Mouse (Mus musculus): ENCODE measurements around the gene Kalrn. TPM values are rescaled to one million over a fixed set of nuclear protein-coding genes. Genes with fewer than 3 reads are reported as not detected.
A peak's percentile ranks its signal among the peaks of the same experiment; 100 is the strongest.
"Not testable (repeated sequence)": the region's sequence is repeated elsewhere in the genome, so short reads cannot be mapped to it uniquely, and the experiment has no call there.

The Kalrn gene
- total RNA-seq, 1 experiment from 2014 or later: 6.8 TPM

- peak; percentile 41 to 48; a peak in 1 of 4 replicates for ATAC-seq (replicated peaks in 1 of 2; ENCODE audit: insufficient read depth in 1 of 2, low FRiP score in 2 of 2, low TSS enrichment in 1 of 2, low read depth in 1 of 2, poor library complexity in 2 of 2, severe bottlenecking in 2 of 2)
Measured at GRCm38 (mm10) chr16:34110840-34111625, 462.3 kb downstream of the Kalrn start.

DNA sequence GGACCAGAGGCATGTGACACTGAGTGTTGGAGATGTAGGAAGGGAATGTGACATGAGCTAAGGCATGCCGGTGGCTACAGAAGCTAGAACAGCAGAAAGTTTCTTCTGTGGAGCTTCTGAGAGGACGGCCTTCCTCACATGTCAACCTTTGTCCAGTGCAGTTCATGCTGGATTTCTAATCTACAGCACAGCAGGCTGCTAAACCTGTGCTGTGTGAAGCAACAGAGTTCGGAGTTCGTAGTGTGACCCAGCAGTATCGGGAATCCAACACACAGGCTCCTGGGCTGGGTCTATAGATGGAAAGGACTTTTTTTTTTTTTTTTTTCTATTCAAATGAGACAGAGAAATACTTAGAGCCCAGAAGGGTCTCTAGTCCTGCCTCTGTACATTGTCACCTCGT lies 468.9 kb downstream of the Kalrn start:
- ATAC-seq (replicated peaks in 1 of 2; ENCODE audit: insufficient read depth in 1 of 2, low FRiP score in 2 of 2, low TSS enrichment in 1 of 2, low read depth in 1 of 2, poor library complexity in 2 of 2, severe bottlenecking in 2 of 2): no peak

- no peak for ATAC-seq (replicated peaks in 1 of 2; ENCODE audit: insufficient read depth in 1 of 2, low FRiP score in 2 of 2, low TSS enrichment in 1 of 2, low read depth in 1 of 2, poor library complexity in 2 of 2, severe bottlenecking in 2 of 2)
Measured at GRCm38 (mm10) chr16:34102742-34103141, 470.6 kb downstream of the Kalrn start.

DNA sequence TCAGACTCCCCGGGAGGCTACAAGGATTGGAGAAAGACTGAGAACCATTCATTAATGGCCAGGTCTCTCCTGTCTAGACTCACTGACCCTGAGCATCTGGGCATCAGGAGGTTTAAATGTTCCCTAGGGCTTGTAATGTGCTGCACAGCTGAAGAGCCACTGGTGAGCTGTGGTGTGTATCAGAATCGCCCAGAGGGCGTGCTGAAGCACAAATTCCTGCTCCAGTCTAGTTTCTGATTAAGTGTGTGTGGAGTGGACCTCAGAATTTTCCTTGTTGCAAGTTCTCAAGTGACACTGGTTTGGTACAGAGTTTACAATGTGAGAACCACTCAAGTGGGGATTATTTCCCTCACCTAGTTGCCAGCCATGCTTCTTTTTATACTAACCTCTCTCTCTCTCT lies 473.5 kb downstream of the Kalrn start:
- ATAC-seq (replicated peaks in 1 of 2; ENCODE audit: insufficient read depth in 1 of 2, low FRiP score in 2 of 2, low TSS enrichment in 1 of 2, low read depth in 1 of 2, poor library complexity in 2 of 2, severe bottlenecking in 2 of 2): no peak

- peak; percentile 54 to 82; a peak in 2 of 4 replicates for ATAC-seq (replicated peaks in 1 of 2; ENCODE audit: insufficient read depth in 1 of 2, low FRiP score in 2 of 2, low TSS enrichment in 1 of 2, low read depth in 1 of 2, poor library complexity in 2 of 2, severe bottlenecking in 2 of 2)
Measured at GRCm38 (mm10) chr16:34095548-34096141, 477.7 kb downstream of the Kalrn start.

GRCm38 (mm10) chr16:34095093-34095465 lies 478.3 kb downstream of the Kalrn start:
- no peak for ATAC-seq (replicated peaks in 1 of 2; ENCODE audit: insufficient read depth in 1 of 2, low FRiP score in 2 of 2, low TSS enrichment in 1 of 2, low read depth in 1 of 2, poor library complexity in 2 of 2, severe bottlenecking in 2 of 2)

DNA sequence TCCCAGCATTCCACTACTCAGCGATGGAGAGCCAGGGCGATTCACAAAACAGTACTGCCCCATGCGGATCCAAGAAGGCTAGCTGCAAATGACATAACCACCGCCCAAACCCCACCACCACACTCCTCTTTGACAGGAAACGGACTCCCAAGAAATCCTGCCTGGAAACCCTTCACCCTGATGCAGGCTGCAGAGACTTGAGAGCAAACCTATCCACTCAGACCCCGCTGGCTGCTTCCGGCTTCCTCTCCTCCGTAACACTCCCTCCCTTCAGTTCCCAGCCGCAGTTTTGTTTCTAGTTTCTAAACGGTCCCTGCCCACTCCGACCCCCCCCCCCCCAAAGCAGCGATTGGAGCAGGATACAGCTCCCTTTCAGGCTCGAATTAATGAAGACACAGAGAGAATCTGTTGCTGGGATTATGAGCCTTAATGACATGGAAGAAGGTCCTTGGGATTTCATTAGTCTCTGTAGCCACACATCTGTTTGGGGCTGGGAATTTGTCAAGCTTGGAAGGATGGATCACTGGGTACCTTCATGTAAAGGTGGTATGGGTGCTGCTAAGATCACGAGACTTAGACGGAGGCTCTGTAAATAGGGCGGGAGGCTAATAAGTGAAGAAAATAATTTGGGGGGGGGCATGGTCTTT lies 478.8 kb downstream of the Kalrn start:
- peak in 1 of 2 experiments; percentile 27; a peak in 1 of 4 replicates for ATAC-seq (replicated peaks in 1 of 2; ENCODE audit: insufficient read depth in 1 of 2, low FRiP score in 2 of 2, low TSS enrichment in 1 of 2, low read depth in 1 of 2, poor library complexity in 2 of 2, severe bottlenecking in 2 of 2)

DNA sequence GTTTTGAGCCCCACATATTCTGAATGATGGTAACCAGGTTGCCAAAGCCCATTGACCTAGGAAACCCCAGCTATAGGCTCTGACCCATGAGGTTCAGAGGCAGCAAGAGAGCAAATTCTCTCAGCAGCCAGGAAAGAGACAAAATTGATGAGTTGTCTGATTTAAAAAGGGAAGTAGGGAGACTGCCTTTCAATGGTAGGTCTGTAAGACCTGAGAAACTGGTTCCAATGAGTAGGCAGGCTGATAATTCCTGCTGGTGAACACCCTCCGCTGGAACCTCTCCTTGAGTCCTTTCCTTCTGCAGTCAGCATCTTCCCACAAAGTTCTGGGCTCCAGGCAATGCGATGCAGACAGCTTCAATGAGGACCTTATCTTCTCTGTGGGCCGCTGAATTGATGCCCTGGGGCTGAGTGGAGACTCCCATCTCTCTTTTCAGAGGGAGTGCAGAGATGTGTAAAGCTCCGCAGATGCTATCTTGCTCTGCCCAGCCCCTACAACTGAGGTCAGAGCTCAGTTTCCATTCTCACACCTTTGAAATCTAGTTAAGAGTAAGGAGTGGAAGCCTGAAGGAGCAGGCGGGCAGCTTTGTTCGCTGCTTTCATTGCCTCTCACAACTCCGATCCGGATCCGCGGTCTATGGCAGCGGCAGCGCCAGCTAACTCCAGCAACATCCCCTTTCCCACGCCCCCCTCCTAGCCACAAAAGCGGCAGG lies 479.4 kb downstream of the Kalrn start:
- ATAC-seq (replicated peaks in 1 of 2; ENCODE audit: insufficient read depth in 1 of 2, low FRiP score in 2 of 2, low TSS enrichment in 1 of 2, low read depth in 1 of 2, poor library complexity in 2 of 2, severe bottlenecking in 2 of 2): 0 out of 4 replicates have a peak, but pooled peaks of 1 of the 2 experiments have one; percentile 29

DNA sequence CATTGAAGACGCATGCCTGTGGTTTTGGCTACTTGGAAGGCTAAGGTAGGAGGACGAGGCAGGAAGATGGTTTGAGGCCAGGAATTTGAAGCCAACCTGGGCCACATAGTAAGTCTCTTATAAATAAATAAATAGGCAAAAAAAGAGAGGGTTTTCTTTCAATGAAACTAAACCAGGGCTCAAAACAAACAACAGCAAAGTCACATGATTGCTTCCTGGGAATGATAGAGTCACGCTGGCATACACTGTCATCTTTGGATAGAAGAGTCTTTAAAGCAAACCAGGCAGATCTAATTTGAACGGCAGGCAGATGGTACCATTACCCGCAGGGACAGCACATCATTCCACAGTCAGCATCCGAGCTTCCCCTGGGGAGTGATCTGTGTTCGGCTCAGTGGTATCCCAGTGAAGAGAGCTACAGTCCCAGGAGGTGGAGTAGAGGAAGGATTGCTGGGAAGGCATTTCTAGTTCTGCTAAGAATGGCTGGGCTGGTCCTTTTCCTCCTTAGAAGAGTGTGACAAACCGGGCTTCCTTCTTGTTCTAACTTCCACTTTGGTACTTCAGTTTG lies 483.7 kb downstream of the Kalrn start:
- ATAC-seq (replicated peaks in 1 of 2; ENCODE audit: insufficient read depth in 1 of 2, low FRiP score in 2 of 2, low TSS enrichment in 1 of 2, low read depth in 1 of 2, poor library complexity in 2 of 2, severe bottlenecking in 2 of 2): no peak

GRCm38 (mm10) chr16:34089022-34089421 lies 484.3 kb downstream of the Kalrn start:
- no peak for ATAC-seq (replicated peaks in 1 of 2; ENCODE audit: insufficient read depth in 1 of 2, low FRiP score in 2 of 2, low TSS enrichment in 1 of 2, low read depth in 1 of 2, poor library complexity in 2 of 2, severe bottlenecking in 2 of 2)

DNA sequence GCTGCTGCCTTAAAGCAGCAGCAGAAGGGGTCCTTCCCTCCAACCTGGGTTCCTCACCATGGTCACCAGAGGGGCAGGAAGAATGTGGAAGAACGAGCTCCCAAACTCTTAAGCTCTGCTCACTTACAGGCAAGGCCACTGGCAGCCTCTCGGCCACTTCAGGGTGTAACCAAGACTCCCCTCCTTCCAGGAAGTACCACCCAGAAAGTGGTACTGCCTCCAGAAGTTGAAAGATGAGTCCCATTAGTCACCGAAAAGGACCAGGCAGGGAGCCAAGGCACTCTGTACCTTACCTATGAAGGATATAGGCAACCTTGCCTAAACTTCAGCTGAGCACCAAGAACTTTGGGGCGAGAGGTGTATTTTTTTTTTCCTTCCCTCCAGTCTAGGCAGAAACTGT lies 485.0 kb downstream of the Kalrn start:
- ATAC-seq (replicated peaks in 1 of 2; ENCODE audit: insufficient read depth in 1 of 2, low FRiP score in 2 of 2, low TSS enrichment in 1 of 2, low read depth in 1 of 2, poor library complexity in 2 of 2, severe bottlenecking in 2 of 2): no peak

DNA sequence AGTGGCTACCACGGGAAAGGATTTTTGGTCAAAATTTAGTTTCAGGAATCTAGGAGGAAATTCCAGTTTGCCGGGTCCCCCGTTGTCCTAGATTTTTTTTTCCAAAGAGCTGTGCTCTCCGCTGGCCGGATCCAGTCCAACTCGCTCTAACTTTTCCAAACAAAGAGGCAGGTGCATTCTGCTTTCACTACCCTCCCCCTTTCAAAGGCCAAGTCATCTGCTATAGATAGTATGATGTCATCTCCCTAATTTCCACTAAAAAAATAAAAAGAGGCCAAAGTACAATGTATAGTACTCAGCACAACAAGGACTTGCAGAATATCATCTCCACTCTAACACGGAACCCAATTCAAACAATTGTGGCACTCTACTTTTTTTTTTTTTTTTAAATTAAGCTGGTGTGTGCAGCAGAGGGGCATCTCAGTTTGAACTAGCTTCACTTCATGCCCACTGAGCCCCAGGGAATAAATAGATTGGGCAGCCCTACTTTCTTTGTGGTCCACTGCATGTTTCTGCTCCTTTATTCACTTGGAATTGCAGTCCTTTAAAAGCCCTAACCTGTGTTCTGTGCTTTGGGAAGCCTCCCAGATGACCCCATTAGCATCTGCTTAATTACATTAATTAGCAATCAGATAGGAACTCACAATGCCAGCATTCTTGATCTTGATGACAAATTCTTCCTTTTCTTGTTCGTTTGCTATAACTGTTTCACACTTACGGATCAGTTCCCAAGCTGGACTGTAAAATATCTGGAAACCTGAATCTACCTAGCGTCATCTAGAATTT lies 489.0 kb downstream of the Kalrn start:
- no peak for ATAC-seq (replicated peaks in 1 of 2; ENCODE audit: insufficient read depth in 1 of 2, low FRiP score in 2 of 2, low TSS enrichment in 1 of 2, low read depth in 1 of 2, poor library complexity in 2 of 2, severe bottlenecking in 2 of 2)

DNA sequence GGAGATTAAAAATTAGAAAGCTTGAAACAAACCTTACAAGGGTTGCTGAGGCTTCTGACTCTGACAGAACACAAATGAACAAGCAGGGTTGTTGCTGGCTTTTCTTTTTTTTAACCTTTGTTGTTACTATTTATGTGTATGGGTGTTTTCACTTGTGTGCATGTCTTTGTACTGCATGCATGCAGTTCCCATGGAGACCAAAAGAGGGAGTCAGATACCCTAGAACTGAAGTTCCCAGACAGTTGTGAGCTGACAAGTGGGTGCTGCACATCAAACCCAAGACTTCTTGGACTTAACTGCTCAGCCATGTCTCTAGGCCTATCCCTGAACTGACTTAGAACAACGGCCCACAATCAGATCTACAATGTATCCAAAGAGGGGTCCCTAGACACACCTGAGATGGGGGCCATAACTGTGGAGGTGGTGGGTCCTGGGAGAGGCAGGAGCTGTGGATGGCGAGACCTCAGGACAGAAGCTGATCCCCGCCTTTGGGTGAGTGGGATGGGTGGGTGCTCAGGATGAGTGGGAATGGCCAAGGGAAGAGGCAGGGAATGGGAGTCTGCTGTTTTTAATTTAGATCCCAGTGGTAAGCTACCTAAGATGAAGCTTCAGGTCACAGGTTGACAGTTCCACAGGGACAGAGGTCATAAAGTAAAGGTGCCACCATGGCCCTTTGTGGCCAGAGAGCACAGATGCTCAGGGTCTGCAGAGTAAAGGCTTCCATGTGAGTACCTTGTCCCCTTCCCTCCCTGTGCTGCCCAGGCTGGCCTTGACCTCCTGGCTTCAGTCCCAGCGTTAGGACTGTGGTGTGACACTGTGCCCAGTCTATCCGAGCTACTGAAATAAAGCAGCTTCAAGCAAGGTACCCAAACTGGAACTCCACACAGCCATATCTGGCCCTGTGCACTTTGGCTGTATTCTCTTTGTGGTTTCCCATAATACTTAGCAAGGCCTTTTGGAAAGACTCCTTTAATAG lies 490.6 kb downstream of the Kalrn start:
- ATAC-seq (replicated peaks in 1 of 2; ENCODE audit: insufficient read depth in 1 of 2, low FRiP score in 2 of 2, low TSS enrichment in 1 of 2, low read depth in 1 of 2, poor library complexity in 2 of 2, severe bottlenecking in 2 of 2): no peak

DNA sequence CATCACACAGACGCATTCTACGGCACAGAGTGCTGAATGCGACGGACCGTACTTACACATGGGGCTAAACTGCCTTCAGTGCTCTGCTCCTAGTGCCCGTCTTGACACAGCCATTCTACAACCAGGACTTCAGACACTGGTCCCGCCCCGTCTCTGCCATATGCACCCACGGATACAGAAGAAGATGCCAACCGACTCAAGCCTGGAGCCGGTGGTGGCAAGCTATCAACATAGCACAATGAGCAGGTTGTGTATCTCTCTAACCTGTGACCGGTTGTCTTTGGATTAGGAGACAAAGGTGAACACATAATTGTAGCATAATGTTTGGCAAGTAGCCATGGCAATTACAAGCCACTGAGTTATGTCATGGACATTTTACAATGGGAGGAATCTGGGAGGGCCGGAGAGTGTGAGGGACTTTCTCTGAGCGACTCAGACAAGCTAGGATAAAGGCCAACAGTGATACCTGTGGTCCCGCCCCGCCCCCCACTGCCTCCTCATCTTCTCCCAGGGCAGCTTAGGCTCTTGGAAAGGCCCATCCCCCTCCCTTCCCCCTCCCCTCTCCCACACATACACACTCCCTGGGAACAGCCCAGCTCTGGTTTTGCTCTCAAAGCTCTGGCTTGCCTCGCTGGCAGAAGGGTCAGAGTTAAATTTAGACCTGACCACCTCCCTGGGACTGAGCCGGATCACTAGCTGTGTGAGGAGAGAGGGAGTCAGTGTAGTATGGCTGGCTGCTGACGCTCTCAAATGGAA lies 491.5 kb downstream of the Kalrn start:
- no peak for ATAC-seq (replicated peaks in 1 of 2; ENCODE audit: insufficient read depth in 1 of 2, low FRiP score in 2 of 2, low TSS enrichment in 1 of 2, low read depth in 1 of 2, poor library complexity in 2 of 2, severe bottlenecking in 2 of 2)

DNA sequence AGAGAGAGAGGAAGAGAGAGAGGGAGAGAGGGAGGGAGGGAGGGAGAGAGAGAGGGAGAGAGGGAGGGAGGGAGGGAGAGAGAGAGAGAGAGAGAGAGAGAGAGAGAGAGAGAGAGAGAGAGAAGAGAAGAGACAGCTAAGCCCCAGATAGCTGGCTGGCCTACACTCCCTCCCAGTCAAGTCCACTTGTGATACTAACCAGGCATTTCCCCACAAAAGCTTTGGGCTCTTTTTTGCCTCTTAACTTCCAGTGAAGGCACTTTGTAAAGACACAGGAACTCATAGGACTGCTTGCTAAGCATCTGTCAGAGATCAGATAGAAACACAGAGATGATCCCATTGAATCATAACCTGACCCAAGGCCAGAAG lies 492.0 kb downstream of the Kalrn start:
- ATAC-seq (replicated peaks in 1 of 2; ENCODE audit: insufficient read depth in 1 of 2, low FRiP score in 2 of 2, low TSS enrichment in 1 of 2, low read depth in 1 of 2, poor library complexity in 2 of 2, severe bottlenecking in 2 of 2): not testable (repeated sequence)

Data from hematopoietic stem cell, adult 5-6 weeks (primary cell).